Mouse (Mus musculus): ENCODE measurements around the gene Gpr68. TPM values are rescaled to one million over a fixed set of nuclear protein-coding genes. Genes with fewer than 3 reads are reported as not detected.

The Gpr68 gene
- polyA plus RNA-seq, 1 experiment: not detected

DNA sequence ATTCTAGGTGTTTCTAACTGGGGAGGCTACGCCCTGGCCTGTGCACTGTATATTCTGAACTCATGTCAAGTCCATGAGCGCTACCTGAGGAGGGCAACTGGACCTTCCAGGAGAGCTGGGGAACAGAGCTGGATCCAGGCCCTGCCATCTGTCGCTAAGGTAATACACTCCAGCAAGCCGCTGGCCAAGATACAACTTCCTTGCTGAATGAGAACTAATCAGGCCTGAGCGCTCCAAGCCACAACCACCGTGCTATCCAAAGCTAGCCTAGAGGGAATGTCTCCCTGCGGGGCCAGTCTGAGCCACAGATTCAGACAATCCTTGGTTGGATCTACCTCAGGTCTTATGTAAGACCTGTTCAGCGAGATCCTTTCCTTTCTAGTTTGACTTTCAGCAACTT lies 40.9 kb downstream of the Gpr68 start:
- Histone ChIP-seq H3K27me3 (ENCODE audit: control insufficient read depth) (no peaks in the 10 kb centered on the region), H3K4me3 (replicated peaks) (no peak overlapping the region), H3K4me1 (ENCODE audit: control insufficient read depth) (no peaks in the 10 kb centered on the region), H3K36me3 (ENCODE audit: control insufficient read depth) (no peaks in the 10 kb centered on the region), H3K9me3 (ENCODE audit: control insufficient read depth, low read length) (no peaks in the 10 kb centered on the region)
- TF ChIP-seq GATA1 (IDR thresholded peaks at IDR 0.05; ENCODE audit: low read length) (no peak), TAL1 (IDR thresholded peaks at IDR 0.05; ENCODE audit: low read length) (no peak)

DNA sequence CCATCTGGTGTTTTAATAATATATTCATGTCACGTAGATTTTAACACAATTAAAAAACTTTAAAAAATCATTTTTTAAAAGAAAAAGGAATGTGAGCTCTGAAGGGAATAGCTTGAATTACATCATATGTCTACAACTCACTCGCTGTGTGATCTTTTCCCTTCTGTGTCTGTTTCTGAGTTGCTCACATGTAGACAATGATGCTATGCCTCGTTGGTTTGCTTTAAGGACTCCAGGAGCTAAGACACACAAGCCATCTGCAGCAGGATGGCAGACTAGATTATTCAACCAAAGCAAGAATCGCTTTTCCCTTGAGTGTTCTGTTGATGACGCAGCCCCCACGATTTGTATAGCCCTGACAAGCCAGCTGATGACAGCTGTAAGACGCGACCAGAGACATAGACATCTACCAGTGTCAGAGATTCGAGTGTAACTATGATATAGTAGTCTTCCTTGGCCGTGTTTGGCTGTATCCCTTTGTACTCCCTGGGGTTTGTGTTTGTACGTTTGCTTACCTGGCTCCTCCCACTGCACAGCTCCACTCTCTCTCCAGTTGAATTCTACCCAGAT lies 42.4 kb downstream of the Gpr68 start:
- TF ChIP-seq TAL1 (IDR thresholded peaks at IDR 0.05; ENCODE audit: low read length) (no peak), GATA1 (IDR thresholded peaks at IDR 0.05; ENCODE audit: low read length) (no peak)
- Histone ChIP-seq H3K4me1 (ENCODE audit: control insufficient read depth) (no peaks in the 10 kb centered on the region), H3K27me3 (ENCODE audit: control insufficient read depth) (no peaks in the 10 kb centered on the region), H3K36me3 (ENCODE audit: control insufficient read depth) (no peaks in the 10 kb centered on the region), H3K9me3 (ENCODE audit: control insufficient read depth, low read length) (no peaks in the 10 kb centered on the region), H3K4me3 (replicated peaks) (no peak overlapping the region)

DNA sequence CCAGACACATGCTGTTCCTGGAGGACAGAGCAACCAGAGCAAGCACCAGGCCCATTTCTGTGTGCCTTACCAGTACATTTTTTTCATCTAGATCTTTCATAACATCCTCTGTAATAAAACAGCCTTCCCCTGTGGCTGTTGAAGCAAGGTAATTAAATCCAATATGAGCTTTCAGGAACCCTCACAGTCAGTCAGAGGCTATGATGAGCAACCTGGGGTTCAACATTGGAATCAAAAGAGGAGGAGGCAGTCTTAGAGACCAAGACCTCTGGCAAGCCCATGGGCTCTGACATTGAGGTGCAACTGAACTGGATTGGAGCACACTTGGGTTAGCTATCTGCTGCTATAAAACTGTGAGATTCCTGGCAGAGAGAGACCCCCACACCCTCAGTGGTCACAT lies 42.9 kb downstream of the Gpr68 start:
- Histone ChIP-seq H3K4me3 (replicated peaks) (no peak overlapping the region), H3K36me3 (ENCODE audit: control insufficient read depth) (no peaks in the 10 kb centered on the region), H3K27me3 (ENCODE audit: control insufficient read depth) (no peaks in the 10 kb centered on the region), H3K4me1 (ENCODE audit: control insufficient read depth) (no peaks in the 10 kb centered on the region), H3K9me3 (ENCODE audit: control insufficient read depth, low read length) (no peaks in the 10 kb centered on the region)
- TF ChIP-seq GATA1 (IDR thresholded peaks at IDR 0.05; ENCODE audit: low read length): no peak
- no peak for TF ChIP-seq TAL1 (IDR thresholded peaks at IDR 0.05; ENCODE audit: low read length)

GRCm38 (mm10) chr12:100862856-100863446 lies 45.0 kb downstream of the Gpr68 start:
- H3K9me3 ChIP-seq (ENCODE audit: control insufficient read depth, low read length): no peaks in the 10 kb centered on the region
- H3K4me3 ChIP-seq (replicated peaks): no peak overlapping the region
- H3K4me1 ChIP-seq (ENCODE audit: control insufficient read depth): no peaks in the 10 kb centered on the region
- no peaks in the 10 kb centered on the region for H3K27me3 ChIP-seq (ENCODE audit: control insufficient read depth)
- H3K36me3 ChIP-seq (ENCODE audit: control insufficient read depth): no peaks in the 10 kb centered on the region
- no peak for TF ChIP-seq TAL1 (IDR thresholded peaks at IDR 0.05; ENCODE audit: low read length)
- no peak for TF ChIP-seq GATA1 (IDR thresholded peaks at IDR 0.05; ENCODE audit: low read length)

DNA sequence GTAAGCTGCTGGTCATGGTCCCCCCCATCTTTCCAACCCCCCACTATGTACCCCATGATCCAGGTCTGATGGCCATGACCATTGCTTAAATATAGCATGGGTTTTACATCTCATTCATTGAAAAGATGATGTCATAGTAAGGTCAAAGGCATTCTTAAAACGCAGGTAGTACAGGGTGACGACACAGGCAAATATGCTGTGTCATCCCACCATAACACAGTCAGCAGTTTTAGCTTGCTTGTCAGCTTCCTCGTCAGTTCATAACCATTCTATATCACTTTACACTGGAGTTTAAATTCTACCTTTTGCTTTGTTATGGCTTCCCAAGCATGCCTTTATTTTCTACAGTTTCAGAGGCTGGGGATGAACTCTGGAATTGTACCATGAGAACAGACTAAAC lies 45.7 kb downstream of the Gpr68 start:
- H3K9me3 ChIP-seq (ENCODE audit: control insufficient read depth, low read length): no peaks in the 10 kb centered on the region
- no peak for TF ChIP-seq TAL1 (IDR thresholded peaks at IDR 0.05; ENCODE audit: low read length)
- TF ChIP-seq GATA1 (IDR thresholded peaks at IDR 0.05; ENCODE audit: low read length): no peak
- H3K27me3 ChIP-seq (ENCODE audit: control insufficient read depth): no peaks in the 10 kb centered on the region
- no peaks in the 10 kb centered on the region for H3K36me3 ChIP-seq (ENCODE audit: control insufficient read depth)
- H3K4me3 ChIP-seq (replicated peaks): no peak overlapping the region
- no peaks in the 10 kb centered on the region for H3K4me1 ChIP-seq (ENCODE audit: control insufficient read depth)

DNA sequence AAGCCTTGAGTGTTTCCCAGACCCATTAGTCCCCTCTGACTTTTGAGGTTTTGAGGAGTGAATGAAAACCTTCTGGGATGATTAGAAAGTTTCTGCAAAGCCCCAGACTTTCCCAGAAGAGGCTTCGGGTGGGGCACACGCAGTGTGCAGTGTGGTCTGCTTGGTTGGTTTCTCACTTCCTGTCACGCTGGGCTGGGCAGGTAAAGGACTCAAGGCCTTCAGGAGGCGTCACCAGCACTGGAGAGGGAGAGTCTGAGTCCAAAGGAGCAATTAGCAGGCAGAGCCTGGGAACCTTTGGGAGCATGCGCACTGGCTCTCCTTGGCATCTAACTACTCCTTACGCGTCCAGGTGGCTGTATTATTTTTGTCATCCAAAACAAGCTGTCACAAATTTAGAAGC lies 50.2 kb downstream of the Gpr68 start:
- Histone ChIP-seq H3K4me1 (ENCODE audit: control insufficient read depth) (no peaks in the 10 kb centered on the region), H3K4me3 (replicated peaks) (no peak overlapping the region), H3K9me3 (ENCODE audit: control insufficient read depth, low read length) (no peaks in the 10 kb centered on the region), H3K36me3 (ENCODE audit: control insufficient read depth) (no peaks in the 10 kb centered on the region), H3K27me3 (ENCODE audit: control insufficient read depth) (no peaks in the 10 kb centered on the region)
- no peak for TF ChIP-seq GATA1 (IDR thresholded peaks at IDR 0.05; ENCODE audit: low read length)
- TF ChIP-seq TAL1 (IDR thresholded peaks at IDR 0.05; ENCODE audit: low read length): no peak

GRCm38 (mm10) chr12:100856337-100856736 lies 51.7 kb downstream of the Gpr68 start:
- no peak overlapping the region for H3K4me3 ChIP-seq (replicated peaks)
- no peaks in the 10 kb centered on the region for H3K9me3 ChIP-seq (ENCODE audit: control insufficient read depth, low read length)
- TF ChIP-seq TAL1 (IDR thresholded peaks at IDR 0.05; ENCODE audit: low read length): no peak
- no peak for TF ChIP-seq GATA1 (IDR thresholded peaks at IDR 0.05; ENCODE audit: low read length)
- H3K27me3 ChIP-seq (ENCODE audit: control insufficient read depth): no peaks in the 10 kb centered on the region
- H3K4me1 ChIP-seq (ENCODE audit: control insufficient read depth): no peaks in the 10 kb centered on the region
- H3K36me3 ChIP-seq (ENCODE audit: control insufficient read depth): no peaks in the 10 kb centered on the region

- no peak for TF ChIP-seq TAL1 (IDR thresholded peaks at IDR 0.05; ENCODE audit: low read length)
- no peak for TF ChIP-seq GATA1 (IDR thresholded peaks at IDR 0.05; ENCODE audit: low read length)
- H3K9me3 ChIP-seq (ENCODE audit: control insufficient read depth, low read length): no peaks in the 10 kb centered on the region
- H3K27me3 ChIP-seq (ENCODE audit: control insufficient read depth): no peaks in the 10 kb centered on the region
- no peaks in the 10 kb centered on the region for H3K36me3 ChIP-seq (ENCODE audit: control insufficient read depth)
- H3K4me3 ChIP-seq (replicated peaks): no peak overlapping the region
- no peaks in the 10 kb centered on the region for H3K4me1 ChIP-seq (ENCODE audit: control insufficient read depth)
Measured at GRCm38 (mm10) chr12:100852370-100852769, 55.6 kb downstream of the Gpr68 start.

- TF ChIP-seq GATA1 (IDR thresholded peaks at IDR 0.05; ENCODE audit: low read length): no peak
- no peak for TF ChIP-seq TAL1 (IDR thresholded peaks at IDR 0.05; ENCODE audit: low read length)
- Histone ChIP-seq H3K9me3 (ENCODE audit: control insufficient read depth, low read length) (no peaks in the 10 kb centered on the region), H3K27me3 (ENCODE audit: control insufficient read depth) (no peaks in the 10 kb centered on the region), H3K36me3 (ENCODE audit: control insufficient read depth) (no peaks in the 10 kb centered on the region), H3K4me3 (replicated peaks) (no peak overlapping the region), H3K4me1 (ENCODE audit: control insufficient read depth) (no peaks in the 10 kb centered on the region)
Measured at GRCm38 (mm10) chr12:100849421-100850138, 58.4 kb downstream of the Gpr68 start.

All from erythroblast, embryonic 14.5 days (primary cell).